Mouse (Mus musculus) kidney, postnatal 14 days (tissue): ENCODE results near the gene Fuz.
A peak's percentile ranks its signal among the peaks of the same experiment; 100 is the strongest.

Experiments used
- DNase-seq: peaks from one replicate; pipeline ENCODE4 v3.0.0; 2022; ENCODE audit warnings: mixed read lengths

Fuz gene

GRCm38 (mm10) chr7:44888256-44889105 lies 7.4 kb upstream of the Fuz start:
- no peak for DNase-seq

- DNase-seq: no peak
Observed at GRCm38 (mm10) chr7:44890180-44890579, 5.7 kb upstream of the Fuz start.

GRCm38 (mm10) chr7:44890737-44891136 lies 5.1 kb upstream of the Fuz start:
- DNase-seq: no peak

- DNase-seq: peak; percentile 31
Observed at GRCm38 (mm10) chr7:44891611-44892010, 4.3 kb upstream of the Fuz start.

GRCm38 (mm10) chr7:44892276-44892921 lies 3.5 kb upstream of the Fuz start, which contains the start of gene Med25:
Gene Med25 (minus strand): TSS chr7:44892712.
- peak; percentile 96 for DNase-seq

GRCm38 (mm10) chr7:44893197-44893596 lies 2.7 kb upstream of the Fuz start:
- DNase-seq: no peak

GRCm38 (mm10) chr7:44894175-44894574 lies 1.7 kb upstream of the Fuz start:
- DNase-seq: no peak

- DNase-seq: no peak
Observed at GRCm38 (mm10) chr7:44895206-44895592, 680 bp upstream of the Fuz start.

GRCm38 (mm10) chr7:44896499-44896898 lies 620 bp downstream of the Fuz start:
- DNase-seq: no peak

GRCm38 (mm10) chr7:44898607-44899006 lies 2.7 kb downstream of the Fuz start:
- DNase-seq: peak; percentile 56

- no peak for DNase-seq
Observed at GRCm38 (mm10) chr7:44900632-44901031, 4.8 kb downstream of the Fuz start.

- DNase-seq: peak; percentile 59
Observed at GRCm38 (mm10) chr7:44901230-44901722, 5.4 kb downstream of the Fuz start.

- no peak for DNase-seq
Observed at GRCm38 (mm10) chr7:44905430-44905829, 9.6 kb downstream of the Fuz start.

- DNase-seq: no peak
Observed at GRCm38 (mm10) chr7:44908706-44909476, 13.0 kb downstream of the Fuz start.

- DNase-seq: no peak
Observed at GRCm38 (mm10) chr7:44914396-44914795, 18.5 kb downstream of the Fuz start.

GRCm38 (mm10) chr7:44915314-44915713 lies 19.4 kb downstream of the Fuz start:
- DNase-seq: no peak

- no peak for DNase-seq
Observed at GRCm38 (mm10) chr7:44916191-44916590, 20.3 kb downstream of the Fuz start.

GRCm38 (mm10) chr7:44916881-44917280 lies 21.0 kb downstream of the Fuz start:
- no peak for DNase-seq

- DNase-seq: no peak
Observed at GRCm38 (mm10) chr7:44918219-44918618, 22.3 kb downstream of the Fuz start.

- no peak for DNase-seq
Observed at GRCm38 (mm10) chr7:44919127-44919526, 23.2 kb downstream of the Fuz start.

- DNase-seq: no peak
Observed at GRCm38 (mm10) chr7:44922530-44922929, 26.7 kb downstream of the Fuz start.

GRCm38 (mm10) chr7:44925468-44925867 lies 29.6 kb downstream of the Fuz start:
- peak; percentile 57 for DNase-seq

GRCm38 (mm10) chr7:44928570-44928969 lies 32.7 kb downstream of the Fuz start:
- DNase-seq: no peak
